Mouse (Mus musculus): ENCODE data around the gene Hivep1.

GRCm38 (mm10) chr13:42077629-42078028 lies 25.8 kb downstream of the Hivep1 start:
- no peak for TF ChIP-seq CTCF (IDR thresholded peaks at IDR 0.05; ENCODE audit: borderline replicate concordance, insufficient read depth, low read depth, low read length)
- TF ChIP-seq POLR2A (IDR thresholded peaks at IDR 0.05; ENCODE audit: borderline replicate concordance, insufficient read depth, low read length) = no peak

Measured in cerebellum, adult 2 months (tissue).